Mouse (Mus musculus) CH12.LX (cell line): ENCODE measurements around the gene Runx3. TPM values are rescaled to one million over a fixed set of nuclear protein-coding genes. Genes with fewer than 3 reads are reported as not detected.

Experiments used
- DNase-seq: peaks from one replicate; pipeline ENCODE4 v3.0.0-alpha.2; 2013; ENCODE audit errors: extremely low read depth
- H3K27ac ChIP-seq: 2 replicates; pipeline ENCODE4 v1.5.1; 2012; ENCODE audit warnings: low read depth, mild to moderate bottlenecking, control low read depth, moderate library complexity; ENCODE audit not compliant: insufficient read depth
- H3K27me3 ChIP-seq: replicated peaks from 2 replicates; pipeline ENCODE3; 2012; ENCODE audit warnings: inconsistent platforms
- H3K36me3 ChIP-seq, 2 experiments: replicated peaks in 1 of 2; 2 replicates each; pipeline versions ENCODE3 to v1.6.1; 2012; ENCODE audit warnings: inconsistent platforms in 1 of 2, low read length in 1 of 2, mild to moderate bottlenecking in 1 of 2, mixed read lengths in 1 of 2, moderate library complexity in 1 of 2; ENCODE audit not compliant: control insufficient read depth in 1 of 2, insufficient read depth in 1 of 2
- H3K4me1 ChIP-seq, 2 experiments: 2 replicates each; pipeline ENCODE4 v1.6.1; 2012; ENCODE audit warnings: inconsistent platforms in 1 of 2, moderate library complexity in 1 of 2; ENCODE audit not compliant: insufficient read depth in 2 of 2, control insufficient read depth in 1 of 2
- H3K4me2 ChIP-seq: 2 replicates; pipeline ENCODE4 v1.6.1; 2012; ENCODE audit warnings: low read depth, mild to moderate bottlenecking, control low read depth; ENCODE audit not compliant: poor library complexity, insufficient read depth, severe bottlenecking
- H3K4me3 ChIP-seq, 3 experiments: fragments of 150-350 bp in 1 of 3; sonication (generic) in 1 of 3; replicated peaks in 1 of 3; 2 replicates each; pipeline versions ENCODE3 to v1.5.1; 2011 to 2012; ENCODE audit warnings: low read depth in 2 of 3, low read length in 2 of 3, mild to moderate bottlenecking in 2 of 3, moderate library complexity in 2 of 3, control low read depth in 1 of 3, improper control_type of control experiment in 1 of 3, inconsistent platforms in 1 of 3, mixed read lengths in 1 of 3; ENCODE audit not compliant: poor library complexity in 1 of 3
- H3K79me2 ChIP-seq: replicated peaks from 2 replicates; pipeline ENCODE4 v1.6.1; 2012; ENCODE audit warnings: mild to moderate bottlenecking, moderate library complexity; ENCODE audit not compliant: control insufficient read depth, poor library complexity, insufficient read depth, severe bottlenecking; ENCODE audit errors: extremely low read depth
- H3K9ac ChIP-seq: 2 replicates; pipeline ENCODE4 v1.6.1; 2012; ENCODE audit warnings: low read depth, mild to moderate bottlenecking, control low read depth, moderate library complexity; ENCODE audit not compliant: insufficient read depth
- H3K9me3 ChIP-seq: replicated peaks from 2 replicates; pipeline ENCODE3; 2012; ENCODE audit warnings: low read length, inconsistent platforms, mixed read lengths
- CHD1 ChIP-seq: IDR thresholded peaks from 2 replicates; pipeline ENCODE4 v1.6.1; 2012; ENCODE audit warnings: low read depth, low read length, improper control_type of control experiment, inconsistent platforms
- E2F4 ChIP-seq: IDR thresholded peaks from 2 replicates; pipeline ENCODE4 v1.6.1; 2011; ENCODE audit warnings: low read depth, low read length, improper control_type of control experiment; ENCODE audit not compliant: insufficient replicate concordance
- ETS1 ChIP-seq: conservative IDR thresholded peaks from 2 replicates; pipeline ENCODE4 v1.6.1; 2012; ENCODE audit warnings: low read depth, mild to moderate bottlenecking, inconsistent platforms, low read length, improper control_type of control experiment, moderate library complexity
- GABPA ChIP-seq: IDR thresholded peaks from 2 replicates; pipeline ENCODE4 v1.6.1; 2012; ENCODE audit warnings: low read depth, low read length, improper control_type of control experiment, inconsistent platforms; ENCODE audit not compliant: insufficient replicate concordance
- HCFC1 ChIP-seq: IDR thresholded peaks from 2 replicates; pipeline ENCODE4 v1.6.1; 2012; ENCODE audit warnings: low read depth, mild to moderate bottlenecking, inconsistent platforms, low read length, improper control_type of control experiment
- JUND ChIP-seq: conservative IDR thresholded peaks from 2 replicates; pipeline ENCODE4 v1.6.1; 2011; ENCODE audit warnings: low read depth, low read length, improper control_type of control experiment
- MAFK ChIP-seq: IDR thresholded peaks from 2 replicates; pipeline ENCODE4 v1.6.1; 2011; ENCODE audit warnings: low read length, improper control_type of control experiment; ENCODE audit not compliant: insufficient replicate concordance
- MAX ChIP-seq: IDR thresholded peaks from 2 replicates; pipeline ENCODE4 v1.6.1; 2011; ENCODE audit warnings: low read length, improper control_type of control experiment
- MAZ ChIP-seq: IDR thresholded peaks from 2 replicates; pipeline ENCODE4 v1.6.1; 2012; ENCODE audit warnings: low read depth, mild to moderate bottlenecking, inconsistent platforms, low read length, improper control_type of control experiment, moderate library complexity
- MEF2A ChIP-seq: IDR thresholded peaks from 2 replicates; pipeline ENCODE4 v1.6.1; 2014; ENCODE audit warnings: low read depth, mild to moderate bottlenecking, inconsistent platforms, low read length, improper control_type of control experiment, borderline replicate concordance
- MXI1 ChIP-seq: IDR thresholded peaks from 2 replicates; pipeline ENCODE4 v1.6.1; 2011; ENCODE audit warnings: mild to moderate bottlenecking, low read depth, low read length, improper control_type of control experiment
- MYC ChIP-seq: IDR thresholded peaks from 2 replicates; pipeline ENCODE4 v1.6.1; 2011; ENCODE audit warnings: low read depth, mild to moderate bottlenecking, improper control_type of control experiment, low read length
- NRF1 ChIP-seq: IDR thresholded peaks from 2 replicates; pipeline ENCODE4 v1.6.1; 2014; ENCODE audit warnings: low read depth, mild to moderate bottlenecking, inconsistent platforms, low read length, improper control_type of control experiment, moderate library complexity
- POLR2AphosphoS2 ChIP-seq: IDR thresholded peaks from 2 replicates; pipeline ENCODE4 v1.6.1; 2011; ENCODE audit warnings: low read depth, low read length, improper control_type of control experiment
- RAD21 ChIP-seq: IDR thresholded peaks from 2 replicates; pipeline ENCODE4 v1.6.1; 2011; ENCODE audit warnings: low read depth, mild to moderate bottlenecking, low read length, improper control_type of control experiment, moderate library complexity
- SIN3A ChIP-seq: IDR thresholded peaks from 2 replicates; pipeline ENCODE4 v1.6.1; 2012; ENCODE audit warnings: low read length, improper control_type of control experiment, inconsistent platforms
- SMC3 ChIP-seq: IDR thresholded peaks from 2 replicates; pipeline ENCODE4 v1.6.1; 2011; ENCODE audit warnings: low read depth, low read length, improper control_type of control experiment
- ZMIZ1 ChIP-seq: IDR thresholded peaks from 2 replicates; pipeline ENCODE4 v1.6.1; 2012; ENCODE audit warnings: low read depth, mild to moderate bottlenecking, inconsistent platforms, low read length, improper control_type of control experiment
- dilution Hi-C: fragments of 300-500 bp; cut with MboI; formaldehyde crosslinking; loops from 2 replicates; pipeline ENCODE4 v1.14.3; 2020; ENCODE audit warnings: low sequenced_read_pairs; ENCODE audit not compliant: extremely low pct_unique_long_range_greater_than_20kb, extremely low pct_ligation_motif_present
- in situ Hi-C: fragments of 300-500 bp; cut with MboI; formaldehyde crosslinking; loops from 3 replicates; pipeline ENCODE4 v1.14.3; 2019; ENCODE audit warnings: low sequenced_read_pairs, low pct_ligation_motif_present, low pct_unique_long_range_greater_than_20kb, mixed read lengths
- polyA plus RNA-seq: library from polyadenylated mRNA; unstranded; fragments of >175 nt; gene quantifications from 2 replicates; pipeline ENCODE4 v1.2.1, GENCODE M21; 2012; ENCODE audit warnings: low read depth; ENCODE audit not compliant: insufficient read length
- total RNA-seq, 2 experiments: library from RNA; depleted of rRNA; stranded (reverse); fragments of 300-350 nt in 1 of 2; fragments of >200 nt in 1 of 2; gene quantifications; 2 replicates each; pipeline ENCODE4 v1.2.3; 2012 to 2014

Gene Runx3
- total and polyA plus RNA-seq, 3 experiments = 5.0 to 61.1 (median 19.7) TPM

GRCm38 (mm10) chr4:135155805-135156469 is 35.5 kb downstream of the Runx3 start:
- H3K36me3 ChIP-seq = peaks cover 11 to 40% of the 10 kb centered on the region in 2 experiments
- no peak for DNase-seq
- H3K9ac ChIP-seq = peak overlapping the region; percentile 75; the same call in 1 of the 2 replicates
- in situ Hi-C loops (no loop called here), dilution Hi-C loops (no loop called here)
- H3K79me2 ChIP-seq = peaks cover 64% of the 10 kb centered on the region
- H3K27ac ChIP-seq = peak overlapping the region; percentile 52; the same call in 1 of the 2 replicates
- H3K4me1 ChIP-seq = peaks cover 12 to 61% of the 10 kb centered on the region in 2 experiments
- TF ChIP-seq MYC (no peak), RAD21 (no peak), SMC3 (no peak), JUND (no peak), POLR2AphosphoS2 (no peak), HCFC1 (no peak), CHD1 (no peak), MAFK (no peak), MAX (no peak), MXI1 (no peak), MAZ (no peak), ETS1 (no peak), E2F4 (no peak), MEF2A (no peak), GABPA (no peak), NRF1 (no peak)
- TF ChIP-seq, all 38 proteins: peak for 0
- Histone ChIP-seq H3K9me3 (no peaks in the 10 kb centered on the region), H3K4me2 (peak overlapping the region; percentile 83), H3K27me3 (no peaks in the 10 kb centered on the region), H3K4me3 (peak overlapping the region; percentile 31 to 95 (median 58))

DNA sequence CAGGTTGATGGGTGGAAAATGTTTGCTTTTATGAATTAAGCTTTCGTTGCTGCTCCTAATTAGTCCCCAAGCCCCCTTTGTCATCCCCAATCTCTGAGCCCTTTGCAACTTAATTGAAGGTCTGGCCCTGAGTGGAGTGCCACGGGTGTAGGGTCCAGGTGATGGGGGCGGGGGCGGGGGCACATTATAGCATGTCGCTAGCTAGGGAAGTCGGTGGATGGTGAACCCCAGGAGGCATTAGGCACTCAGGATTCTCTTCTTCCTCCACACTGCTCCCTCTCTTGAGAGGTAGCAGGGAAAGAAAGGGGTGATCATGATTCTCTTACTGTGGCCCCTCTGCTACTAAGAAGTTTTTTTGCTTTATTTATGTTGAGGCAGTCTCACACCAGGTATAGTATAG is 36.1 kb downstream of the Runx3 start:
- H3K4me3 ChIP-seq = peak overlapping the region in 2 of 3 experiments; percentile 16 to 95
- peak overlapping the region; percentile 83 for H3K4me2 ChIP-seq
- H3K27me3 ChIP-seq = no peaks in the 10 kb centered on the region
- peak overlapping the region; percentile 75; the same call in 1 of the 2 replicates for H3K9ac ChIP-seq
- H3K36me3 ChIP-seq = peaks cover 11 to 43% of the 10 kb centered on the region in 2 experiments
- TF ChIP-seq ZMIZ1 (no peak), SIN3A (peak; percentile 5; the same call in 1 of the 2 replicates)
- H3K27ac ChIP-seq = peak overlapping the region; percentile 58; the same call in 1 of the 2 replicates
- H3K9me3 ChIP-seq = no peaks in the 10 kb centered on the region
- DNase-seq = no peak
- dilution Hi-C loops = no loop called here
- peaks cover 66% of the 10 kb centered on the region for H3K79me2 ChIP-seq
- in situ Hi-C loops = no loop called here
- peaks cover 16 to 65% of the 10 kb centered on the region in 2 experiments for H3K4me1 ChIP-seq
